Mouse (Mus musculus): ENCODE results near the gene Vmn2r100.

The Vmn2r100 gene

DNA sequence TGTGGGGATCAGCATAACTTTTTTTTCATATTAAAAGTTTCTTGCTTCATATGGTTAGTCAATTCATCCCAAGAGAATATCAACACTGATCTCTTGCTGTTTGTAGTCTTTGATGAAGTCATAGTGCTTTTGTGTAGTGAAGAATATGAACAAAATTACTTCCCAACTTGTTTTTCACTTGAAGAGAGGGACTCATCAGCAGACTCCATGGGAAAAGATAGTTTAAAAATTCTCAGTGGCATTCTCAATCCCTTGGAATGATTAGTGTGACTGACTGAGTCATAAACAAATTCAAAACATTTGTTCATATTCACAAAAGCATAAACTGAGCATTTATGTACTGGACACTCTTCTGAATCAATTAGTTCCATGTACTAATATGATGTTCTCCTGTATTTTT is at the start of gene Vmn2r100:
TSS of gene Vmn2r100 (plus strand) at position 301 of the 400 bp plus-strand sequence.
- DNase-seq (ENCODE audit: low spot score), result no peak

DNA sequence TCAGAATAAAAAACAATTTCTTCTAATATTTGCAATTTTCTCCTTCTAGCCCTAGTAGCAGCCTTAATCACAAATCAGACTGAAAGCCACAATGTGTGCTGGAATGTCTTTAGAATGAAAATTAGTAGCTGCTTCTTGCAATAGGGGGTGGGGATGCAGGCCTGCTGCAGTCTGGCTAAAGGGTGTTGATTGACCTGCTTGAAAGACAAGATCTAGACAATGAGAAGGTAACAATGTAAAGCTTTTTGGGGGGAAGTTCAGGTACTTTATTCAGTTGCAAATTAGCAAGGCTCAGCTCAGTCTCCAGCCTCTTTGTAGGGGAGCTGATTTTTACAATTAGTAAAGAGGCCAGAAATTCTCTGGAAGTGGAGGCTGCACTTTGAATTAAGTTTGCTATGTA is 21.7 kb upstream of the Vmn2r100 start:
- no peak for DNase-seq (ENCODE audit: low spot score)

DNA sequence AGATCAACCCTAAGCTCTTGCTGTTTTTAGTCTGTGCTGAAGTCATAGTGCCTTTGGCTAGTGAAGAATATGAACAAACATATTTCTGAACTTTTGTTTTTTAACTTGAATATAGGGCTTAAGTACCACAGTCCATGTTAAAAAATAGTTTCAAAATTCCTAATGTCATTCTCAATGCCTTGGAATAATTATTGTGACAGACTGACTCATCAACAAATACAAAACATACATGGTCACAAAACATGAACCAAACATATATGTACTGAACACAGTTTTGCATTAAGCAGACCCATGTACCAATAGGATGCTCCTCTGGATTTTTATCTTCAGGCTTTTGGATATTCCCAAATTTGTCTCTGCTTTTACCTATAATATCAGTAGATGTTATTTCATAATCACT is 72.4 kb downstream of the Vmn2r100 start, which contains the start of gene Vmn2r101:
TSS of gene Vmn2r101 (plus strand) at position 301 of the 400 bp plus-strand sequence.
- no peak for DNase-seq (ENCODE audit: low spot score)

All from testis, postnatal 10 days (tissue).